Mouse (Mus musculus): ENCODE data around the gene Gfpt1. TPM values are rescaled to one million over a fixed set of nuclear protein-coding genes. Genes with fewer than 3 reads are reported as not detected.
"Not testable (repeated sequence)": the region's sequence is repeated elsewhere in the genome, so short reads cannot be mapped to it uniquely, and the experiment has no call there.

Gene Gfpt1
- polyA plus RNA-seq, 1 experiment from 2014 or later: 20.7 TPM

GRCm38 (mm10) chr6:87021791-87022190 lies 20.9 kb upstream of the Gfpt1 start:
- H3K27me3 ChIP-seq (ENCODE audit: low read depth, poor library complexity, severe bottlenecking): no peaks in the 10 kb centered on the region
- H3K27ac ChIP-seq: no peak overlapping the region
- WGBS: 95% methylated on average over 12 of the region's 12 CpGs

GRCm38 (mm10) chr6:87026980-87027379 lies 15.7 kb upstream of the Gfpt1 start:
- Histone ChIP-seq H3K9me3 (replicated peaks) (no peaks in the 10 kb centered on the region), H3K27ac (no peak overlapping the region), H3K4me1 (no peaks in the 10 kb centered on the region), H3K27me3 (ENCODE audit: low read depth, poor library complexity, severe bottlenecking) (no peaks in the 10 kb centered on the region), H3K4me3 (no peak overlapping the region), H3K36me3 (peaks cover 80% of the 10 kb centered on the region)
- DNase-seq (ENCODE audit: low spot score): no peak
- WGBS: 92% methylated on average over 7 of the region's 7 CpGs

More at GRCm38 (mm10) chr6:87021791-87022190, 20.9 kb upstream of the Gfpt1 start:
- Histone ChIP-seq H3K9me3 (replicated peaks) (0 out of 2 replicates have a peak, but pooled peaks cover 2% of the 10 kb centered on the region), H3K36me3 (peaks cover 91% of the 10 kb centered on the region), H3K4me1 (no peaks in the 10 kb centered on the region), H3K4me3 (no peak overlapping the region)
- DNase-seq (ENCODE audit: low spot score): no peak

- Histone ChIP-seq H3K4me3 (no peak overlapping the region), H3K27ac (no peak overlapping the region), H3K4me1 (no peaks in the 10 kb centered on the region), H3K27me3 (ENCODE audit: low read depth, poor library complexity, severe bottlenecking) (no peaks in the 10 kb centered on the region), H3K9me3 (replicated peaks) (no peaks in the 10 kb centered on the region), H3K36me3 (peaks cover 64% of the 10 kb centered on the region)
- DNase-seq (ENCODE audit: low spot score): no peak
These were observed 13.8 kb upstream of the Gfpt1 start for GRCm38 (mm10) chr6:87028881-87029280.

GRCm38 (mm10) chr6:87031310-87031709 lies 11.3 kb upstream of the Gfpt1 start:
- 80% methylated on average over 7 of the region's 7 CpGs for WGBS
- not testable (repeated sequence) for H3K27me3 ChIP-seq (ENCODE audit: low read depth, poor library complexity, severe bottlenecking); H3K4me3 ChIP-seq; H3K27ac ChIP-seq; H3K9me3 ChIP-seq (replicated peaks); H3K4me1 ChIP-seq; DNase-seq (ENCODE audit: low spot score)
- H3K36me3 ChIP-seq: peaks cover 42% of the 10 kb centered on the region

DNA sequence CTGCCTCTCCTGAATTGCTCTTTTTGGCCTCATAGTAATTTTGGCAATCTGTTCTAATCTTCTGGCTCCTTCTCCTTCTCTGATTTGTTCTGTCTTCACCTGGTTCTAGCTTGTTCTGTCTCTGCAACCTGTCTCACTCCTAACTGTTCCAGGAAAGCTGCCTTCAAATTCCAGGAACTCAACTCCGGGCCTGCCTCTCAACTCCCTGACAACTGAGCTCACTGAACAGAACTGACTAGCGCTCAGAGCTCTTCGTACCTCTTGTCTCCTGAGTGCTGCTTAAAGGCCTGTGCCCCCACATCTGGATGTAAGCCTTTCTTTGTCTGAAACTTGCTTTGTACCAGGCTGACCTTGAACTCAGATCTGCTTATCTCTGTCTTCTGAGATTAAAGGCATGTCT lies 10.2 kb upstream of the Gfpt1 start:
- H3K27ac ChIP-seq: no peak overlapping the region
- WGBS: 89% methylated on average over 3 of the region's 3 CpGs
- H3K36me3 ChIP-seq: peaks cover 33% of the 10 kb centered on the region
- no peaks in the 10 kb centered on the region for H3K4me1 ChIP-seq
- H3K9me3 ChIP-seq (replicated peaks): no peaks in the 10 kb centered on the region
- no peak overlapping the region for H3K4me3 ChIP-seq
- no peak for DNase-seq (ENCODE audit: low spot score)
- no peaks in the 10 kb centered on the region for H3K27me3 ChIP-seq (ENCODE audit: low read depth, poor library complexity, severe bottlenecking)

DNA sequence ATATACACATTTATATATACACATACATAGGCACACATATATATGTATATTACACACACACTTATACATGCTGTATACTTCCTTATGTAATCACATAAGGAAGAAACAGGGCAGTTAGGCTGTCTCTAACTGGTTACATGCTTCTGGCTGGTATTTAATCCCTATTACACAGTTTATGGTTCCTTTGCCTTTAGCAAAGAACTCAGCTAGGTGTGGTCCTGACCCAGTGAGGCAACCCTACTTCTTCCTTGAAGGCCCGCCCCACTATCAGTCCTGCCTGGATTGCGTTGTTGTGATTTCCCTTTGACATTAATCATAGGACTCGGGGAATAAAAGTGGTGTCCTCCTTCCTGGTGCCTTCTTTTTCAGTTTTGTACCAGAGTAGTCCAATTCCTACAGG lies 8.3 kb upstream of the Gfpt1 start:
- 85% methylated on average over 3 of the region's 3 CpGs for WGBS
- Histone ChIP-seq H3K4me1 (no peaks in the 10 kb centered on the region), H3K9me3 (replicated peaks) (no peaks in the 10 kb centered on the region), H3K4me3 (no peak overlapping the region), H3K27ac (no peak overlapping the region), H3K27me3 (ENCODE audit: low read depth, poor library complexity, severe bottlenecking) (no peaks in the 10 kb centered on the region), H3K36me3 (peaks cover 15% of the 10 kb centered on the region)
- no peak for DNase-seq (ENCODE audit: low spot score)

- Histone ChIP-seq H3K4me1 (no peaks in the 10 kb centered on the region), H3K27ac (no peak overlapping the region), H3K36me3 (no peaks in the 10 kb centered on the region), H3K4me3 (no peak overlapping the region), H3K9me3 (replicated peaks) (no peaks in the 10 kb centered on the region), H3K27me3 (ENCODE audit: low read depth, poor library complexity, severe bottlenecking) (no peaks in the 10 kb centered on the region)
- no peak for DNase-seq (ENCODE audit: low spot score)
- WGBS: 90% methylated on average over 10 of the region's 10 CpGs
These were observed 4.6 kb upstream of the Gfpt1 start for GRCm38 (mm10) chr6:87037826-87038620.

DNA sequence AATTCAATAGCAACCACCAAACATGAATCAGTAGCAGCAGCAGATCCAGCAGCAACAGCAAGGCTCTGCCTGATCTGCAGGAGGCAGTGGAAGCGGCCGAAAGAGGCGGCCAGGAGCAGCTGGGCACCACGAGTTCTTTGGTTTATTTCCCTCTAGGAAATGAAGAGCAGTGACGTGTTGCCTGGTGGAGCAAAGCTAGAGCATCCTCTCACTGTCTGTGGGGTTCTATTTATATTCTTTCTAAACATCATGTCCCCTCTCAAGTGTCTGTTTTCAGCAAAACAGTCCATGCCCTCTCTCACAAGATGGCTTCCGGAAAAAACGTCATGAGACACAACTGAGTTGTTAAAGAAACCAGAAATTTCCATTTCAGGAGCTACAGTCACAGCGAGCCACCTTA lies 3.5 kb upstream of the Gfpt1 start:
- Histone ChIP-seq H3K4me3 (no peak overlapping the region), H3K4me1 (peaks cover 9% of the 10 kb centered on the region), H3K36me3 (no peaks in the 10 kb centered on the region), H3K27me3 (ENCODE audit: low read depth, poor library complexity, severe bottlenecking) (no peaks in the 10 kb centered on the region), H3K9me3 (replicated peaks) (no peaks in the 10 kb centered on the region), H3K27ac (no peak overlapping the region)
- WGBS: 90% methylated on average over 8 of the region's 8 CpGs
- no peak for DNase-seq (ENCODE audit: low spot score)

DNA sequence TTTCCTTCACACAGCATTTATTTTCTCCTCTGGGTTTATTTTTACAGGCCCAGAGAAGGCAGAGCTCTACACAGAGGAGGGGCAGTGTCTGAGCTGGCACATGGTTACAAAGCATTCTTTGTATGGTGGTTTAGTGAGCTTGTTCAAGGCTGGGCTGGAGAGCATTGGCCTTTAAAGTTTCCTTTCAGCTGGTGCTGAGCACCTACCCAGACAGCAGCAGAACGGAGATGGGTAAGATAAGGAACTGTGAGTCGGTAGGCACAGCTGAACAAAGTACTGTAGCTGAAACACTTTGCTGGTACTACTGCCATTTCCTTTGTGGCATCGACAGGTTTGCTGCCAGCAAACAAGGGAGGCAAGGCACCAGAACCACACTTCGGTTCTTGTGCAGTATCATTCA lies 1.7 kb upstream of the Gfpt1 start:
- 92% methylated on average over 4 of the region's 4 CpGs for WGBS
- no peak for DNase-seq (ENCODE audit: low spot score)
- H3K36me3 ChIP-seq: no peaks in the 10 kb centered on the region
- no peaks in the 10 kb centered on the region for H3K27me3 ChIP-seq (ENCODE audit: low read depth, poor library complexity, severe bottlenecking)
- H3K27ac ChIP-seq: peak overlapping the region; percentile 42
- H3K4me3 ChIP-seq: no peak overlapping the region
- no peaks in the 10 kb centered on the region for H3K9me3 ChIP-seq (replicated peaks)
- H3K4me1 ChIP-seq: peaks cover 9% of the 10 kb centered on the region

- H3K27ac ChIP-seq: peak overlapping the region; percentile 97
- peaks cover 9% of the 10 kb centered on the region for H3K4me1 ChIP-seq
- no peaks in the 10 kb centered on the region for H3K27me3 ChIP-seq (ENCODE audit: low read depth, poor library complexity, severe bottlenecking)
- DNase-seq (ENCODE audit: low spot score): no peak
- H3K9me3 ChIP-seq (replicated peaks): no peaks in the 10 kb centered on the region
- 90% methylated on average over 7 of the region's 7 CpGs for WGBS
- peak overlapping the region; percentile 94 for H3K4me3 ChIP-seq
- no peaks in the 10 kb centered on the region for H3K36me3 ChIP-seq
These were observed 1.2 kb upstream of the Gfpt1 start for GRCm38 (mm10) chr6:87041431-87041830.

DNA sequence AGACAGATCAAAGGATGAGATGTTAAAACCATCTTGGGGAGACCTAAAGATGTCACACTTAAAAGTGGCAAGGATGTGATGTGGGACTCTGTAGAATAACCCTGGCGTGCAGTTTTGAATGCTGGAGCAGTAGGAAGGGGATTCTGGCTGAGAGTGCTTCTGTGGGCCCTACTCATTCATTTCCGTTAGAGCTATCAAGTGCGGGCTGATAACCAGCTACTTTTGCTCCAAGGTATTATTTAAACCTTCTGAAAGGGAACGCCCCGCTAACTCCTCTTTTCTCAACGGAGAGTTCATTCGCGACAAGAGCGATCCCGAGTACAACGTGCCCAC lies 676 bp upstream of the Gfpt1 start:
- no peaks in the 10 kb centered on the region for H3K27me3 ChIP-seq (ENCODE audit: low read depth, poor library complexity, severe bottlenecking)
- H3K4me3 ChIP-seq: peak overlapping the region; percentile 94
- H3K27ac ChIP-seq: peak overlapping the region; percentile 97
- H3K36me3 ChIP-seq: no peaks in the 10 kb centered on the region
- under 1% methylated on average over 11 of the region's 11 CpGs for WGBS
- H3K4me1 ChIP-seq: peaks cover 9% of the 10 kb centered on the region
- no peaks in the 10 kb centered on the region for H3K9me3 ChIP-seq (replicated peaks)
- no peak for DNase-seq (ENCODE audit: low spot score)

GRCm38 (mm10) chr6:87043131-87043516 lies 478 bp downstream of the Gfpt1 start:
- Histone ChIP-seq H3K27ac (peak overlapping the region; percentile 97), H3K4me1 (peaks cover 9% of the 10 kb centered on the region), H3K36me3 (peaks cover 11% of the 10 kb centered on the region), H3K27me3 (ENCODE audit: low read depth, poor library complexity, severe bottlenecking) (no peaks in the 10 kb centered on the region), H3K4me3 (peak overlapping the region; percentile 94), H3K9me3 (replicated peaks) (no peaks in the 10 kb centered on the region)
- no peak for DNase-seq (ENCODE audit: low spot score)
- under 1% methylated on average over 9 of the region's 9 CpGs for WGBS

GRCm38 (mm10) chr6:87044895-87045294 lies 2.2 kb downstream of the Gfpt1 start:
- H3K9me3 ChIP-seq (replicated peaks): no peaks in the 10 kb centered on the region
- WGBS: 94% methylated on average over 2 of the region's 2 CpGs
- DNase-seq (ENCODE audit: low spot score): no peak
- H3K27me3 ChIP-seq (ENCODE audit: low read depth, poor library complexity, severe bottlenecking): no peaks in the 10 kb centered on the region
- peaks cover 28% of the 10 kb centered on the region for H3K36me3 ChIP-seq
- H3K27ac ChIP-seq: no peak overlapping the region
- H3K4me1 ChIP-seq: peaks cover 9% of the 10 kb centered on the region
- no peak overlapping the region for H3K4me3 ChIP-seq

GRCm38 (mm10) chr6:87045507-87045906 lies 2.9 kb downstream of the Gfpt1 start:
- Histone ChIP-seq H3K4me3 (no peak overlapping the region), H3K27ac (no peak overlapping the region), H3K9me3 (replicated peaks) (no peaks in the 10 kb centered on the region), H3K36me3 (peaks cover 28% of the 10 kb centered on the region), H3K4me1 (peaks cover 9% of the 10 kb centered on the region), H3K27me3 (ENCODE audit: low read depth, poor library complexity, severe bottlenecking) (no peaks in the 10 kb centered on the region)
- WGBS: 74% methylated on average over 3 of the region's 3 CpGs
- no peak for DNase-seq (ENCODE audit: low spot score)
